15 mouse cellular contexts compared by ENCODE assay signal in genomic region chr10:21033794-21034193, GRCm38 (mm10).
DNase-seq lines count a peak whose midpoint lies in the region; ATAC-seq and TF ChIP-seq lines count a peak whose summit lies in the region.
"Had no signal": no experiment of that assay in that cellular context is flagged by ENCODE, and none has a peak within 500 bp of the region (broad histone marks: within the 10 kb centered on the region; RNA-seq: fewer than 3 reads in every experiment).

No protein-coding gene starts in this region.

- no peak overlapping the region for H3K27ac ChIP-seq in heart, postnatal 0 days (ENCODE audit: low read depth)
- no peak overlapping the region for H3K27ac ChIP-seq in heart, embryonic 11.5 days (ENCODE audit: low read depth, low read length)
- H3K27ac ChIP-seq in lung, postnatal 0 days (ENCODE audit: low read length) = no peak overlapping the region
- H3K27ac ChIP-seq: limb, embryonic 15.5 days had no signal

- no peak overlapping the region for H3K4me3 ChIP-seq in heart, postnatal 0 days (ENCODE audit: low read depth, low read length)
- no peak overlapping the region for H3K4me3 ChIP-seq in heart, embryonic 11.5 days (ENCODE audit: low read depth, low read length)
- H3K4me3 ChIP-seq in lung, postnatal 0 days (ENCODE audit: low read depth, low read length) = no peak overlapping the region
- no peak overlapping the region for H3K4me3 ChIP-seq in E14TG2a.4 (replicated peaks; ENCODE audit: low read length)
- H3K4me3 ChIP-seq: erythroblast, embryonic 14.5 days; limb, embryonic 15.5 days; megakaryocyte, embryonic 14.5 days had no signal

- H3K27me3 ChIP-seq in heart, postnatal 0 days (ENCODE audit: control insufficient read depth, insufficient read depth, low read length) = no peaks in the 10 kb centered on the region
- no peaks in the 10 kb centered on the region for H3K27me3 ChIP-seq in heart, embryonic 11.5 days (ENCODE audit: control insufficient read depth, insufficient read depth, low read length)
- H3K27me3 ChIP-seq in lung, postnatal 0 days (replicated peaks; ENCODE audit: insufficient read depth, low read length) = no peaks in the 10 kb centered on the region
- no peaks in the 10 kb centered on the region for H3K27me3 ChIP-seq in E14TG2a.4 (ENCODE audit: insufficient read depth, low read length)
- H3K27me3 ChIP-seq: limb, embryonic 15.5 days; megakaryocyte, embryonic 14.5 days had no signal

- no peak overlapping the region for H3K4me2 ChIP-seq in heart, postnatal 0 days (ENCODE audit: low read depth, low read length)
- H3K4me2 ChIP-seq in heart, embryonic 11.5 days = no peak overlapping the region
- no peak overlapping the region for H3K4me2 ChIP-seq in lung, postnatal 0 days (replicated peaks; ENCODE audit: low read depth, low read length)
- H3K4me2 ChIP-seq: limb, embryonic 15.5 days had no signal

- DNase-seq in heart, postnatal 0 days (ENCODE audit: low spot score) = no peak
- DNase-seq in lung, postnatal 0 days (ENCODE audit: low spot score) = no peak
- DNase-seq in lung, postnatal 10 days = no peak
- peak; percentile 35 for DNase-seq in induced T-regulatory cell, adult 2 months (ENCODE audit: low read depth)
- no peak for DNase-seq in urinary bladder, adult 2 months (ENCODE audit: low spot score)
- DNase-seq in embryo, embryonic 9.5 days (ENCODE audit: extremely low spot score) = no peak
- DNase-seq: cerebellum, adult 11 months; embryo, embryonic 11 days; heart, postnatal 10 days; kidney, postnatal 4 days had no signal

- no peak for TF ChIP-seq EP300 in heart, postnatal 0 days (IDR thresholded peaks at IDR 0.05; ENCODE audit: low read depth)
- no peak for TF ChIP-seq EP300 in lung, postnatal 0 days (IDR thresholded peaks at IDR 0.05)

- ATAC-seq in heart, postnatal 0 days (ENCODE audit: insufficient read depth, low read depth) = no peak
- ATAC-seq in heart, embryonic 11.5 days (replicated peaks; ENCODE audit: insufficient number of reproducible peaks, low FRiP score, low TSS enrichment) = no peak
- no peak for ATAC-seq in lung, postnatal 0 days

- H3K36me3 ChIP-seq in heart, postnatal 0 days (replicated peaks; ENCODE audit: control insufficient read depth, insufficient read depth, low read length) = no peaks in the 10 kb centered on the region
- H3K36me3 ChIP-seq in heart, embryonic 11.5 days (ENCODE audit: control insufficient read depth, insufficient read depth, low read length) = no peaks in the 10 kb centered on the region
- H3K36me3 ChIP-seq in lung, postnatal 0 days (ENCODE audit: insufficient read depth, low read length) = no peaks in the 10 kb centered on the region
- no peaks in the 10 kb centered on the region for H3K36me3 ChIP-seq in E14TG2a.4 (ENCODE audit: insufficient read depth, low read length)
- H3K36me3 ChIP-seq: limb, embryonic 15.5 days had no signal

- no peak overlapping the region for H3K9ac ChIP-seq in heart, postnatal 0 days (replicated peaks; ENCODE audit: low read depth, low read length)
- no peak overlapping the region for H3K9ac ChIP-seq in heart, embryonic 11.5 days (ENCODE audit: low read depth, low read length)
- no peak overlapping the region for H3K9ac ChIP-seq in lung, postnatal 0 days (replicated peaks; ENCODE audit: low read depth)
- H3K9ac ChIP-seq: limb, embryonic 15.5 days had no signal

- peak; percentile 6; the same call in 1 of the 2 replicates for TF ChIP-seq CTCF in heart, postnatal 0 days (IDR thresholded peaks at IDR 0.05; ENCODE audit: low read depth)
- peak; percentile 39; the same call in 1 of the 2 replicates for TF ChIP-seq CTCF in lung, postnatal 0 days (IDR thresholded peaks at IDR 0.05)
- peak; percentile 73 for TF ChIP-seq CTCF in E14TG2a.4 (conservative IDR thresholded peaks at IDR 0.05; ENCODE audit: low read length)

- no peaks in the 10 kb centered on the region for H3K9me3 ChIP-seq in heart, postnatal 0 days (replicated peaks; ENCODE audit: control insufficient read depth, low read length)
- H3K9me3 ChIP-seq in heart, embryonic 11.5 days (replicated peaks; ENCODE audit: control insufficient read depth, low read length) = no peaks in the 10 kb centered on the region
- no peaks in the 10 kb centered on the region for H3K9me3 ChIP-seq in lung, postnatal 0 days (ENCODE audit: low read length)
- H3K9me3 ChIP-seq in E14TG2a.4 (ENCODE audit: low read length) = no peaks in the 10 kb centered on the region
- H3K9me3 ChIP-seq: limb, embryonic 15.5 days; megakaryocyte, embryonic 14.5 days had no signal

- no peaks in the 10 kb centered on the region for H3K4me1 ChIP-seq in heart, postnatal 0 days (ENCODE audit: control insufficient read depth, insufficient read depth)
- H3K4me1 ChIP-seq in heart, embryonic 11.5 days (ENCODE audit: control insufficient read depth, insufficient read depth, low read length) = no peaks in the 10 kb centered on the region
- H3K4me1 ChIP-seq in lung, postnatal 0 days (ENCODE audit: insufficient read depth, low read depth, low read length) = no peaks in the 10 kb centered on the region
- peaks cover 16% of the 10 kb centered on the region for H3K4me1 ChIP-seq in E14TG2a.4 (replicated peaks; ENCODE audit: low read depth, low read length)
- H3K4me1 ChIP-seq: limb, embryonic 15.5 days had no signal

Comparison
In these comparisons a context has a peak if more than half of its experiments do, and no peak if none do; other contexts are left out.
1. CTCF ChIP-seq: peak in every context shown above with its lines; median percentile 73 in E14TG2a.4; 39 in lung, postnatal 0 days; 6 in heart, postnatal 0 days.